Mouse (Mus musculus): ENCODE measurements around the gene Vamp4.
A peak's percentile ranks its signal among the peaks of the same experiment; 100 is the strongest.
"Not testable (repeated sequence)": the region's sequence is repeated elsewhere in the genome, so short reads cannot be mapped to it uniquely, and the experiment has no call there.

Vamp4 gene

DNA sequence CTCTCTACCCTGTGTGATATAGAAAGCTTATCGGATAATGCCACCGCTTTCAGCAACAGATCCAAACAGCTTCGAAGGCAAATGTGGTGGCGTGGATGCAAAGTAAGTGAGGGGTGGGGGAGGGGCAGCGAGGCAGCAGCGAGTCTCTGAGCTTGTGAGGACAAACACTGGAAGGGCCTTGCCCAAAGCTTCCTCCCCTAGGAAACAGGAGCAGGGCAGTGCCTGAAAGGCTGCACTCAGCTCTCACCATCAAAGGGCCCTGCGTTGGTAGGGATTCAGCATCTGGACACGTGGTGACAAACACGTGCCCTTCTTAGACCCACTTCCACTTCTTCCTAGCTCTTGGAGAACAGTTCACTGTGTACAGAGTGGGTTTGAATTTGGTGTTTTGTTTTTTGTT, 19.1 kb downstream of the Vamp4 start:
- DNase-seq (ENCODE audit: low spot score): no peak

DNA sequence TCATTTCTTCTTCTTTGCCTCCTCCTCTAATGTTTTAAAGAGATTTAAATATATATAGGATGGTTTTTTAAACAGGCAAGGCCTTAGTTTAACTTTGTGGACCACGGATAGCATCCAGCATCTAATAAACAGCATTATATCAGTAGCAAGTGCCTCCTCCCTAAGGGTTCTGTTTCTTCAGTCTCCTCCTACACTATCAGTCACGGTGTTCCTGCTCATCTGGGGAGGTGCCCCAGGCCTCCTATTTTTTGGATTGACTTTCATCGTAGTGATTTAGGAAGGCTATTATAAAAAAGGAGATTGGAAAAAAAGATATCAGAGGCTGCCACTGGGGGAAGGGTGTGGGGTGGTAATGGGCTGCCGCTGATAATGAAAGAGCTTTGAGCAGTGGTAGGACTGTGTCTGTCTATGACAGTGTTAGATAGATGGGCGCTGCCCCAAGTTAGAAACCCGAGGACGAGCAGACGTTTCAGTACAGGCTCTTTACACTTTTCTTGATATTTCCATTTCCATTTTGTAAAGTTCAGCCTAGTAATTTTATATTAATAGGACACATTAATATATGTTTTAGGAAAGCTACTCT, 20.2 kb downstream of the Vamp4 start:
- DNase-seq (ENCODE audit: low spot score): no peak

DNA sequence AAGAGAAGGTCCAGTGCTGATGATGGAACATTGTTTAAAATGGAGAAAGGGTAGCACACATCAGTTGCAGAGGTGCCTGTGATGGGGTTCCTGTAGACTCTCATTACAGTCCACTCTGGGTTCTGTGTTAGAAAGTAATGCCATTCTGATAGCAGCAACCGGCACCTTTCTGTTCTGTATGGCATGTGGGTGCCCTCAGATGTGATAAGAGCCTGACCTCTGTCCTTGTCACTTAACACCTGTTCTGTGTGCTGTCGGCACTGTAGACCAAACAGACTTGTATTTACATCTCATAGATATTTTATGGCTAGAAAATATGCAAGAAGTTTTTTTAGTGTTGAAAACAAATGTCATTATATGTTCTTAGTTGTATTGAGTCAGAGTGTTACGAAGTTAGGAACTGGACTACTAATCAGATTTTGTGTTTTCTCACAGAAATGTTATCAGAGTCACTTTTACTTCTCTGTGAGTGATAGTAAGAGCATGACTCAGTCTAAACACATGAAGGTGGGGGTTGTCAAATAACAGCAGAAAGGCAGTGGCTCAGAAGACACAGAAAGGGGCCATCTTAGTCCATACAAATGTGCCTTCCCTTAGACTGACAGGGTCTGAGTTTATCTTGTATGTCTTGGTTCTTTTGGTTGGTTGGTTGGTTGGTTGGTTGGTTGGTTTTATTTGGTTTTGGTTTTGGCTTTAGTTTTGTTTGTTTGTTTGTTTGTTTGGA, 27.2 kb downstream of the Vamp4 start:
- DNase-seq (ENCODE audit: low spot score): no peak

DNA sequence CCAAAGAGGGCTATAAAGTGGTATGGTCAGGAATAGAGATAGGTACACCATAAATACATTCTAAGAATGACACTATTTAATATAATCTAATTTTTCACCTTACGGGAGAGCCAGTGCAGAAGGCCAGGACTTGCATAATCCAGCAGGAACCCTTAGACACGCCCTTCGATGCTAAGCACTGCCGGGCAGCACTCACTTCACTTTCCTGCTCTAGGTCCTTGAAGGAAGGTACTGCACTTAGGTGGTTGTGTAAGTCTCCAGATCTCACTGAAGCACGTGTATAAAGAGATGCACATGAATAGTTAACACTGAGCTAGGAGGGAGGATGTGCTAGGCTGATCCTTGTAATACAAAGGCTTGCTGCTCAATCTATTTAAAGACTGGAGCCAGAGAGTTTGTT, 29.3 kb downstream of the Vamp4 start:
- no peak for DNase-seq (ENCODE audit: low spot score)

DNA sequence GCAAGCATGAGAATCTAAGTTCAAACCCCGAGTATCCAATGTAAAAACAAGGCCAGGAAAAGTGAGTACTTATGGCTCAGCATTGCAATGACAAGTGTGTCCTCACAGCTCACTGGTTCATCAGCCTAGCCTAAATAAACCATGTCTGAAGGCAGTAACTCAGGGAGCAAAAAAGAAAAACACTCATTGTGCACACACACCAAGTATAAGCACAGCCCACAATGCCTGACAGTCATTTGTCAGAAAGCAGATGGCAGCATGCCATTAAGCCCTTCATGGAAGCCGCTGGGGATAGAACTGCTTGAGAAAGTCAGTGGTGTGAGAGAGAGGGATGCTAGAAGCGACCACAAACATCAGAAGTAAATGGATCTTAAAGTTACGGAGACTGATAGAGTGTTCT, 31.0 kb downstream of the Vamp4 start:
- DNase-seq (ENCODE audit: low spot score): no peak

DNA sequence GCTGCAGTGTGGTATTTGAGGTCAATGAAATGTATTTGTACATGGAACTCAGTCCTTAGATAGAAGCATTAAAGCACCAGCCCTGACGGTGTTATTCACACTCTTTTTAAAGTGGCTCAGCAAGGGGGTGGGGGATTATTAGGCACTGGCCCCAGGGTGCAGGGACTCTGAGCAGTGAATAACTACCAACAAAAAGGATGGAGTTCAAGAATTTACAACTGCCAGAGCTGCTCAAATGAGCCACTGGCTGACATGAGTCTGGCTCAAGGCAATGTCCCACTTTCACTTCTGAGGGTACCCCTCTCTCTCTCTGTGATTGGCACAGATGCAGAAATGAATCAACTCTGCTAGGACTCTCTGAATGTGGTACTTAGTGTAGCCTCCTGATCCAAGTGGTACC, 37.8 kb downstream of the Vamp4 start:
- DNase-seq (ENCODE audit: low spot score): no peak

DNA sequence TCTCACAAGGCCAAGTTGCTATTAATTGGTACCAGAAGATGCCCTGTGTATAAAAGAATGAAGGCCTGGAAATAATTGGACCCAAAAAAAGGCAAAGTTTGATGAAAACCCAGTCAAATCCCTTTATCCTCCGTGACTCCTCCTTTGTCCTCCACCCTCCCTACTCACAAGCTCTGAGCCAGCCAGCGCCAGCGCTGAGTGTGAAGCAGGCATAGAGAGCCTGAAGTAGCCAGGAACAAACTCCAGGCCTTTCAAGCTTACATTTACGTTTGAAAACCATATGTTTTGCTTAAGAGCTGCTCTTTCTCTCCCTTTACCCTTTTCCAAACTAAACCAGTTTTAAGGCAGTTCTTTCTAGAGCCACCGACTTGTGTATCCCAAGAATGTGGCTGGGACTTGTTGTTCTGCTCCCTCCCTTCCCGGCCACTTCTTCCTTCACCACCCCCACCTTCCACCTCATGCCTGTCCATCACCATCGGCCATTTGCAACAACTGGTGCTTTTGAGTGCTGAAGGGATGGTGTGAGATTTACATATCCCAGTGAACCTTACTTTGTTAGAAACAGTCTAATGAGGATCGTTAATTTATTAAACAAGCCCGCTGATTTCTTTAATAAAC, 39.4 kb downstream of the Vamp4 start:
- no peak for DNase-seq (ENCODE audit: low spot score)

DNA sequence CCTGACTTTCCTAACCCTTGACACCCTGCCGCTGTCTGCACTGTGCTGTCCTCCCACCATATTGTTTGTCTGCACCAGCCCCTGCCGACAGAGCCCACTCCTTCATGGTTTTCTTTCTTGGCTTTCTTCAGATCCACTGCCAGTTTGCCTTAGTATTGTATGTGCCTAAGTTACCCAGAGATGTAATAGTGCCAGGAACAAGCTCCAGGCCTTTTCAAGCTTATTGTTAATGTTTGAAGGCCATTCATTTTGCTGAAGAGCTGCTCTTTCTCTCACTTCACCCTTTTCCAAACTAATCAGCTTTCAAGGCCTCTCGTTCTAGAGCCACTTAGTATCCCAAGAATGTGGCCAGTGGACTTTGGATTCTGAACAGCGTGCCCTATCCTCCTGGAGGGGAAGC, 40.9 kb downstream of the Vamp4 start:
- no peak for DNase-seq (ENCODE audit: low spot score)

DNA sequence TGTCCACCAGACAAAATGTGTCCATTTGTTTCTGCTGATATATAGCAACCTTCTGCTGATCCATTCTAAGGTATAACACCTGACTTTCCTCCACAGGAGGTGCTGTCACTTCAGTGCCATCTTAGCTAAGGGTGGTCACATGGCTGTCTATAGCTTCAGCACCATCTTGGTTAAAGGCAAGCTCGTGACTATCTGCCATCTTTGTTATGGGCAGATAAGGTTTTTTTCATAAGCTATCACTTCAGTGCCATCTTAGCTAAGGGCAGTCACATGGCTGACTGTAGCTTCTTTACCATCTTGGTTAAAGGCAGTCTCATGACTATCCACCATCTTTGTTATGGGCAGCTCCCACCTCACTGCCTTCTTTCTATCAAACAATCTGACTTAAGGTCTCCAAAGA, 45.2 kb downstream of the Vamp4 start:
- peak; percentile 51 for DNase-seq (ENCODE audit: low spot score)

DNA sequence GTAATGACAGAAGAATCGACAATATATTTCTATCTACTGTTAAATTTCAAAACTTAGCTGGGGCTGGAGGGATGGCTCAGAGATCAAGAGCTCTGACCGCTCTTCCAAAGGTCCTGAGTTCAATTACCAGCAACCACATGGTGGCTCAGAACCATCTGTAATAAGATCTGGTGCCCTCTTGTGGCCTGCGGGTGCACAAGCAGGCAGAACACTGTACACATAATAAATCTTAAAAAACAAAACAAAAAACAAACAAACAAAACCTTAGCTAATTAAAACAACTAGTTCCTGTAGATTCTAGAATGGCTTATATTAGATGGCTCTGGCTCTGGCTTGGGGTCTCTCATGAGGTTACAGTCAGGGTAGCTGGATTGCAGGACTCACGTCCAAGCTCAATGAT, 50.2 kb downstream of the Vamp4 start:
- DNase-seq (ENCODE audit: low spot score): peak; percentile 17

DNA sequence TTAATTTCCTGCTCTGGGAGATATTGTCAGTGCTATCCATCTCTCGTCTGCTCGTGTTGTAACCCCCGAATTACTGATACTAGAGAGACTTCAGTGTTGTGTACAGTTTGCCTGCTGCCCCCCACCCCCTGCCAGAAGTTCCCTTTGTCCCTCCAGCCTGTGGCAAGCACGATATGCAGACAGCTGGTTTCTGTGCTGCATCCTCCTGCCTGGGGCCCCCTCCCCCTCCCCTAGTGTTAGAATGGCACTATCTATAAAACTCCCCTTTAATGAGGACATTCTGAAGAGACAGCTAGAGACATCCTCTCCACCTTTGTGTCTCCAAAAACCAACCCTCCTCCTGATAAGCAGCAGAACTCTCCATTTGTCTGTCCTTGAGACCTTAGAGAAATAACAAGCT, 53.6 kb downstream of the Vamp4 start:
- DNase-seq (ENCODE audit: low spot score): no peak

DNA sequence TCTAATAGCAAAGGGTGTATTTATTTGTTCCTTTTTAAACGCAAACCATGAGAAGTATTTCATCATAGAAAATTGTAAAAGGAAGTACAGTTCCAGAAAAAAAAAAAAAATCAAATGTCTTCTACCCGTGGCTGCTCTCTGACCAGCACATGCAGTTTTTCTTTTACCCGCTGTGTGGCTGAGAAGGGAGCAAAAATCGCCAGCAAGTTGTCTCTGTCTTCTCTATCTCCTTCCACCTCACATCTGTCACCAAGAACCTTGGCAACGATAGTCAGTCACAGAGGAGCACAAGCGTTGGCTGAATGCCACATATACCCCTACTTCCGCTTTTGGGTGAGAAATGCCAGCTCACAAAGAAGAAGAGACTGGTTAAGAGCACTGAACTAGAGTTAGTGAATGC, 54.9 kb downstream of the Vamp4 start:
- no peak for DNase-seq (ENCODE audit: low spot score)

DNA sequence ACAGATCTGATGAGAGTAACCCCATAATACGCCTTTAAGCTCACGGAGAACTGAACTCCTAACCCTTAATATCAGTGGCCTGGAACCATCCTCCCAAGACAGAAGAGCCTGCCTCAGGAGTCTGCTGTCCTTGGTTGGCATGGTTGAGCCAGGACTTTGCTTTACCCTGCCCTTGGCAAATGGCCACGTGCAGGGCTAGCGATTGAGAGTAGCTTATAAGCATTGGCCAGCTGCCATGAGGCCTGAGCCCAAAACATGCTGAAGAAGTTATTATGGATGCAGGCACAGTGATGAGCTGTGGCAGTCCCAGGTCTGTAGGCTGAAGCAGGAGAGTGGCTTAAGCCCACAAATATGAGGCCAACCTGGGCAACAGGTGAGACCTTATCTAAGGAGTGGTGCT, 57.5 kb downstream of the Vamp4 start:
- DNase-seq (ENCODE audit: low spot score): not testable (repeated sequence)

DNA sequence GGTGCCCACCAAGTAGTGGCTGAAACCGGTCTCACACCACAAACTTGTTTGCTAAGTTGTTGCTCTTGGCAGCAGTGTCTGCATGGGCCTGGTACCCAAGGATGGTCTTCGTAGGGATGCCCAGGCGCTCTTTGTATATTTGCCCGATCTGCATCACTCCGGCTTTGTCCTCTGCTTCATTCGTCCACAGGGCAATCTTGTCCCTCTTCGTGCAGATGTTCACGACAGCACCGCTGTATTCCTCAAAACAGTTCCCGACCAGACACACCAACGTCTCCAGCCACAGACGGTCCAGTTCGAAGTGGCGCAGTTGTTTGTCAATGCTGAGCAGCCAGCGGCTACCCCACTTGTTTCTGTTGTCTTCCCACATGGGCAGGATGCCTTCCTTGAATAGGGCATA, 58.0 kb downstream of the Vamp4 start:
- DNase-seq (ENCODE audit: low spot score): not testable (repeated sequence)

DNA sequence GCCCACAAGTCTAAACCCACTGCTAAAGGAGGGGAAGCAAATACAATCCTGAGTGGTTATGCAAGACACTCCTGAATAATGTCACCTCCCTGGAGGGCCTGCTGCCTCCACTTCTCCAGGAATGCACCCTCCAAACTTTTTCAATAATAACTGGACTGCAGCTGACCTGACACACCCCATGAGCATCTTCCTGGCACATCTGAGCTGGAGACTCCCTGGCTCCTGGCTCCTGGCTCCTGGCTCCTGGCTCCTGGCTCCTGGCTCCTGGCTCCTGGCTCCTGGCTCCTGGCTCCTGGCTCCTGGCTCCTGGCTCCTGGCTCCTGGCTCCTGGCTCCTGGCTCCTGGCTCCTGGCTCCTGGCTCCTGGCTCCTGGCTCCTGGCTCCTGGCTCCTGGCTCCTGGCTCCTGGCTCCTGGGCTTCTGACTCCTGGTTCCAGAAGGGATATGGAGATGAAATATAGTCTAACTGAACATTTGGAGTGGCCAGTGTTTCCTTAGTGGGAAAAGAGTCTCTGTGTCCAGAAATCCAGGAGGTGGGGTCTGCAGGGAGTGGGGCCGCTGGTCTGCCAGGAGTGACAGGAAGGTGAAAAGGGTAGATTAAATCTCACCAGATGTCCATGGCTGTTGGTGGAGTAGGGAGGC, 65.1 kb downstream of the Vamp4 start:
- not testable (repeated sequence) for DNase-seq (ENCODE audit: low spot score)

DNA sequence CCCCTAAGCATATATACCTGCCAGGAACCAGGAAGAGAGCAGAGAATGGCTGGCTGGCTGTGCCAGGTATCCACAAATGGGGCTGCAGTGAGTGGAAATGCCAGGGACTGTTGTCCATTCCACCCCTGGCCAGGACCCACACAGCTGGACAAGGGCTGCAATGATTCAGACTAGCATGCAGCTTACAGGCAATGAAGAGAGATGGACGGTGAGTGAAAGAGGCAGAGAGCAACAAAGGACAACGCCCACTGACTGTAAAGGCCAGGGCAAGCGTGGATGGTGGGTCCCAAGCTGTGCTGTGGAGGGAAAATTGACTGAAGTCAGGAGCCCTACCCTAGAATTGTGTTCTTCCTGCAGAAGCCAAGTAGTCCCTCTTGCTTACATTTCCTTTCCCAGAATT, 66.2 kb downstream of the Vamp4 start:
- DNase-seq (ENCODE audit: low spot score): no peak

DNA sequence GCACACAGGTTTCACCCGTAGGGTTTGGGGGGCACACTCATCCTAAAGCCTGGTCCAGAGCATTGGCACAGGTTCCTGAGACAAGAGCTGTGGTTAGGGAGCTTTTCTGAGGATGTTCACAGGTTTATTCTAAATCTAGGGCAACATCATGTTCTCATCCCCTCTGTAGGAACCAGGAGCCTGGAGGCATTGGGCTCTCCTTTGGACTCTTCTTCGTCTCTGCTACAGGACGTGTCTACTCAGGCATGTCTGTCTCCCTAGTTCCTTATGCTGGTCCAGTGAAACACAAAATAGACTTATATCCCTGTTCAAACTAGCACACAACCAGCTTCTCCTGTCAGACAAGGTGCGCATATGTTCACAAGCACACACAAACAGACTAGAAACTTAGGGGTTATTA, 68.2 kb downstream of the Vamp4 start:
- no peak for DNase-seq (ENCODE audit: low spot score)

DNA sequence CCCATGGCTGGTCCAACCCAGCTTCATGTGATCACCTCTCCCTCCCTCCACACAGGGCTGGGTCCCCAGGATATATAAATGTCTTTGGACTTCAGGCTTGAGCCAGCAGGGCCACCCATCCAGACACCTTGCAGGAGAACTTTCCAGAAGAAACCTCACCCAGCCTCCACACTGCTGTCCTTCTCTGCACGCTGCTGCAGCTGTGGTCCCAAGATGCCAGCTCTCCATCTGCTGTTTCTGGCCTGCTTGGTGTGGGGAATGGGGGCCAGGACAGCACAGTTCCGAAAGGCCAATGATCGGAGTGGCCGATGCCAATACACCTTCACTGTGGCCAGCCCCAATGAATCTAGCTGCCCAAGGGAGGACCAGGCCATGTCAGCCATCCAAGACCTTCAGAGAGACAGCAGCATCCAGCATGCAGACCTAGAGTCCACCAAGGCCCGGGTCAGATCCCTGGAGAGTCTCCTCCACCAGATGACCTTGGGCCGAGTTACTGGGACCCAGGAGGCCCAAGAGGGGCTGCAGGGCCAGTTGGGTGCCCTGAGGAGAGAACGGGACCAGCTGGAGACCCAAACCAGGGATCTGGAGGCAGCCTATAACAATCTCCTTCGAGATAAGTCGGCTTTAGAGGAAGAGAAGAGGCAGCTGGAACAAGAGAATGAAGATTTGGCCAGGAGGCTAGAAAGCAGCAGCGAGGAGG, 68.9 kb downstream of the Vamp4 start, which contains the start of gene Myoc:
Gene Myoc, plus strand, starts transcription at position 105 of the 700 bp plus-strand sequence.
- DNase-seq (ENCODE audit: low spot score): no peak

DNA sequence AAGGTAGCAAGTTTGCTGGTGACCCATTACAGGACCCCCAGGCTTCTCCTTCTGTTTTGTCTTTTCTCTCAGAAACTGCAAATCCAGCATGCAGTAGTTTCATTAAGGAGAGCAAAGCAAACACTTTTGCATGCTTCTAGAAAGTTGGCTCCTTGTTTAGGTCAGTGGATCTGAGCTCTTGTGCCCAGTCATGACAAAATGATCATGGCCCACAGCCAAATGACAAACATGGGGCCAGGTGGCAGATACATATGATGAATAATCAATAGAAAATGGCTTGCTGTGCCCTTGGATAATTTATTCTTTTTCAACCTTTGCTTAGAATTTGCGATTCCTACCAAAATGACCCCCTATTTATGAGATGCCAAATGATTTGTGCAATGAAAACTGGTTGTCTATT, 69.5 kb downstream of the Vamp4 start:
- peak; percentile 35 for DNase-seq (ENCODE audit: low spot score)

DNA sequence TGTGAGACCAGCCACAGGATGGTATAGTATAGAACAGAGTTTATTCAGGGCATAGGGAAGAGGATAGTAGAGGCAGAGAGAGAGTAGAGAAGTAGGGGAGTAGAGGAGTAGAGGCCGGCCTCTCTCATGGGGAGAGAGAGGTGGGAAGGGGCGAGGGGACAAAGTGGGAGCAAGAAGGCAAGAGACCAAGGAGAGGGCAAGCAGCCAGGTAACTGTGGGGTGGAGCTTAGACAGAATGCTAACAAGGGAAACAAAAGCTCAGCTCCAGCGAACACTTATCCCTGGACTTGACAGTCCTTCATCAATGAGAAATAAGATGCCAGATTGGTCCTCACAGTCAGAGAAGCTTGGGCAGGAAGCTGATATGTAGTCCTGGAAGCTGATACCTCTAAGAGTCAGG, 72.3 kb downstream of the Vamp4 start:
- DNase-seq (ENCODE audit: low spot score): no peak

DNA sequence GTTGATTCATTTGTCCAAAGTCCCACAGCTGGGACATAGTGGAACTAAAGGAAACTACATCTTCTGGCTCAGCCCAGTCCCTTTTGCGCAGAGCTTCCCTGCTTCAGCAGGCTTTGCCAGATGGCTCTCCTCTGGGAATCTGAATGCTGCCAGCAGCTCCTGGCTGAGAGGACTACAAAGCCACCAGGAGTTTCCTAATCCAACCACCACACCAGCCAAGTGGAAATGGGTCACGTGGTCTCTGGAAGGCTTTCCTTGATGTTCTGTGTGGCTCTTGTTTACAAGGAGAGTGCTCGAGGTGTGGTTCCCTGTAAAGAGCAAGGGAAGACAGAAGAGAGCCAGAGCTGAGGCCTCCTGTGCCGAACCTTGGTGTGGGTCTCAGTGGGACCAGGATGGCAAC, 73.4 kb downstream of the Vamp4 start:
- peak; percentile 87 for DNase-seq (ENCODE audit: low spot score)

DNA sequence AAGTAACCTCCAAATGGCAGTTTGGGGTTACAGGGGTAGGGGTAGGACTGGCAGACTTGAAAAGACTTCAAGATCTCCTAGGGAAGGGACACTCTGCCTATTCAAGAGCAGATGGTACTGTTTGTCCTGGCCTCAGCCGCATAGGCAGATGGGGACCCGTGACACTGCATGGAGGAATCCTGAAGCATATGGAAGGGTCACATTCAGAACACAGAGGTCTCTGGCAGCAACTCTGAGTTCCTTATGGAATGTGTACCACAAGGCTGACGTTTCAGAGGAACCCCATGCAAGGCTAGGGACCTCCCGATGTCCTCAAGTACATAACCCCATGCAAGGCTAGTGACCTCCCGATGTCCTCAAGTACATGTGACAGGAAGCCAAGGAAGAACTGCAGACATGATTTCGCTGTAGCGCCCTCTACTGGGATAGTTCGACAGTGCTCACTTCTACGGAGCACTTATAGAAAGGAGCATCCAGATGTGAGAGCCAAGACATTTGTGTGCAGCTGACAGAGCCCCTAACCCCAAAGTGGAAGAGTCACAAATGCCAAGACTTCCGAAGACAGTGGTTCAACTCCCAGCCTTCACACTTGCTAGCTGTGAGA, 75.9 kb downstream of the Vamp4 start:
- DNase-seq (ENCODE audit: low spot score): no peak
